Mouse (Mus musculus) liver, postnatal 0 days (tissue): ENCODE measurements around the gene Hsfy2. TPM values are rescaled to one million over a fixed set of nuclear protein-coding genes. Genes with fewer than 3 reads are reported as not detected.

ENCODE experiments used
- ATAC-seq: fragments of 200-750 bp; cut with Nextera tagmentation; 2 replicates; pipeline ENCODE4 v1.8.0; 2017; ENCODE audit warnings: mild to moderate bottlenecking, moderate library complexity
- DNase-seq: peaks from one replicate; pipeline ENCODE4 v3.0.0-alpha.2; 2016
- H3K27ac ChIP-seq: fragments of 300-500 bp; sonication (generic); 2 replicates; pipeline ENCODE4 v1.5.1; 2014; ENCODE audit warnings: antibody characterized with exemption, moderate library complexity, mild to moderate bottlenecking, low read depth
- H3K27me3 ChIP-seq: fragments of 300-500 bp; sonication (generic); 2 replicates; pipeline ENCODE4 v1.6.1; 2014; ENCODE audit warnings: low read length, control low read depth, mixed read lengths; ENCODE audit not compliant: insufficient read depth
- H3K36me3 ChIP-seq: fragments of 300-500 bp; sonication (generic); replicated peaks from 2 replicates; pipeline ENCODE4 v1.6.1; 2014; ENCODE audit warnings: mild to moderate bottlenecking, control low read depth, low read length, moderate library complexity, mixed read lengths; ENCODE audit not compliant: insufficient read depth
- H3K4me1 ChIP-seq: fragments of 300-500 bp; sonication (generic); 2 replicates; pipeline ENCODE4 v1.6.1; 2014; ENCODE audit warnings: antibody characterized with exemption, mild to moderate bottlenecking, control low read depth; ENCODE audit not compliant: insufficient read depth
- H3K4me2 ChIP-seq: fragments of 300-500 bp; sonication (generic); 2 replicates; pipeline ENCODE4 v1.6.1; 2014; ENCODE audit warnings: low read depth, mild to moderate bottlenecking, low read length, moderate library complexity, mixed read lengths
- H3K4me3 ChIP-seq: fragments of 300-500 bp; sonication (generic); 2 replicates; pipeline ENCODE4 v1.5.1; 2014; ENCODE audit warnings: low read depth, low read length
- H3K9ac ChIP-seq: fragments of 300-500 bp; sonication (generic); replicated peaks from 2 replicates; pipeline ENCODE4 v1.6.1; 2014; ENCODE audit warnings: mild to moderate bottlenecking, moderate library complexity
- H3K9me3 ChIP-seq: fragments of 300-500 bp; sonication (generic); 2 replicates; pipeline ENCODE4 v1.6.1; 2016; ENCODE audit warnings: mild to moderate bottlenecking, control low read depth, low read length, mixed read lengths
- CTCF ChIP-seq: sonication (generic); IDR thresholded peaks from 2 replicates; pipeline ENCODE4 v1.5.1; 2016; ENCODE audit warnings: antibody characterized with exemption, low read depth
- EP300 ChIP-seq: IDR thresholded peaks from 2 replicates; pipeline ENCODE4 v1.6.1; 2016; ENCODE audit warnings: antibody characterized with exemption, low read depth, mild to moderate bottlenecking
- WGBS: fragments of 180-500 bp; shearing (Covaris S2); extraction: QIAGEN DNeasy Blood & Tissue Kit; methylation state at CpG from one replicate; pipeline ENCODE4 v1.1.7; 2014; ENCODE audit not compliant: insufficient replicate concordance; 5-methylcytosine and 5-hydroxymethylcytosine counted together
- polyA plus RNA-seq: library from polyadenylated mRNA; unstranded; fragments of >200 nt; fragmentation: Nextera tagmentation; extraction: Ambion mirVana; gene quantifications from 2 replicates; pipeline ENCODE4 v1.2.1, GENCODE M21; 2015

The Hsfy2 gene
- polyA plus RNA-seq, 1 experiment from 2014 or later, result not detected

DNA sequence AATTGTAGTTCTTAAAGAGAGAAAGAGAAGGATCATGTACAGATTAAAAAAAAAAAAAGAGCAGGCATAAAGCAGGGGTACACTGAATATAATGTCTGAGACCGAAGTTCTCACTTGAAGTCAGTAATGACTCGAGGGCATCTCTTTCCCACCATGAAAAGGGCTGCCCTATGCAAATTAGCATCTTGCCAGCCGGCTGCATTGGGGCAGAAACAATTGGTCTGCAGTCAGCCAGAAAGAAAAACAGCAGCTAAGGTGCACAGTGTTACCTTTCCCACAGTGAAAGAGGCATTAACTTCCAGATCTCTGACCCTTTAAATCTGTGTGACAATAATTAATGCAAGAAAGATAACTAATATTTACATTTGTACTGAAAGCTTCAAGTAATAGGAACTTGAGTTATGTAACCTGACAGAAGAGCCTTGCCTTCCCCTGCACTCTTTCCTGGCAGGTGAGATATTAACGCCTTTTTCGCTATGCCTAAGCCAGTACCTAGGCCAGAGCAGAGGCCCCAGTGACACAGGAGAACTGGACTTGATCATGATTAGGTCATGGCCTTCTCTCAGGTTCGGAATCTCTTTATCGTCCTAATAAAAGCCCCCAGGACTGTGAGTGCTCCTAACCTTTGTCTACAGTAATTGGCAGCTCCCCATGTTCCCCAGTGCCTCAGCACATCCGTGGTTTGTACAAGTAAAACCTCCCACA, 34.2 kb upstream of the Hsfy2 start:
- TF ChIP-seq EP300 (no peak), CTCF (no peak)
- Histone ChIP-seq H3K36me3 (no peaks in the 10 kb centered on the region), H3K27me3 (no peaks in the 10 kb centered on the region), H3K4me1 (no peaks in the 10 kb centered on the region), H3K9me3 (no peaks in the 10 kb centered on the region), H3K4me2 (no peak overlapping the region), H3K27ac (no peak overlapping the region), H3K4me3 (no peak overlapping the region), H3K9ac (no peak overlapping the region)
- WGBS, result 50% methylated on average over 8 of the region's 8 CpGs
- no peak for DNase-seq
- no peak for ATAC-seq

GRCm38 (mm10) chr1:56670509-56670908, 33.3 kb upstream of the Hsfy2 start:
- no peak overlapping the region for H3K4me2 ChIP-seq
- no peaks in the 10 kb centered on the region for H3K4me1 ChIP-seq
- no peak for DNase-seq
- ATAC-seq, result no peak
- H3K9me3 ChIP-seq, result no peaks in the 10 kb centered on the region
- H3K36me3 ChIP-seq, result no peaks in the 10 kb centered on the region
- H3K9ac ChIP-seq, result no peak overlapping the region
- 67% methylated on average over 5 of the region's 5 CpGs for WGBS
- TF ChIP-seq CTCF (no peak), EP300 (no peak)
- no peak overlapping the region for H3K27ac ChIP-seq
- no peaks in the 10 kb centered on the region for H3K27me3 ChIP-seq
- no peak overlapping the region for H3K4me3 ChIP-seq

- Histone ChIP-seq H3K9ac (no peak overlapping the region), H3K36me3 (no peaks in the 10 kb centered on the region), H3K4me3 (no peak overlapping the region), H3K4me1 (no peaks in the 10 kb centered on the region), H3K9me3 (no peaks in the 10 kb centered on the region), H3K27ac (no peak overlapping the region), H3K27me3 (no peaks in the 10 kb centered on the region), H3K4me2 (no peak overlapping the region)
- ATAC-seq, result no peak
- TF ChIP-seq CTCF (no peak), EP300 (no peak)
- WGBS, result 69% methylated on average over 3 of the region's 3 CpGs
- no peak for DNase-seq
Observed at GRCm38 (mm10) chr1:56664606-56665005, 27.4 kb upstream of the Hsfy2 start.

GRCm38 (mm10) chr1:56626824-56627223, 10.4 kb downstream of the Hsfy2 start:
- H3K9me3 ChIP-seq, result no peaks in the 10 kb centered on the region
- no peak overlapping the region for H3K4me2 ChIP-seq
- H3K4me3 ChIP-seq, result no peak overlapping the region
- H3K36me3 ChIP-seq, result no peaks in the 10 kb centered on the region
- ATAC-seq (no peak), DNase-seq (no peak)
- WGBS, result 69% methylated on average over 7 of the region's 7 CpGs
- no peaks in the 10 kb centered on the region for H3K27me3 ChIP-seq
- TF ChIP-seq EP300 (no peak), CTCF (no peak)
- no peaks in the 10 kb centered on the region for H3K4me1 ChIP-seq
- no peak overlapping the region for H3K27ac ChIP-seq
- no peak overlapping the region for H3K9ac ChIP-seq

DNA sequence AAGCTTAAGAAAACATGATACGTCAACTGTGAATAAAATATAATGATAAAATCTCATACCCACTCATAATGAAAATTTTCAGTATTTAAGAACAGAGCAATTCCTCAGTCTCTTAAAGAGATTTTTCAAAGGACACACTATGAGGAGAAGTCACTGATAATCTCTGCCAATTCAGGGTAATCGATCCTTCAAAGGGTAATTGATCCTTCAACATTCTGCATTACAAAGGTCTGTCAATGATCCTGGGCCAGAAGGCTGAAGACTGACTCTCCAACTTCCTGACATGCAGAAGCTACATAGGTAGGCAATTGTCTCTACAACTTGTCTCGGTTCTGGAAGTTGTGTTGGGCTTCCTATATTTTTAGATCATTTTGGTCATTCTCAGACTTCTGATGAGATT, 12.9 kb downstream of the Hsfy2 start:
- 72% methylated on average over 3 of the region's 3 CpGs for WGBS
- no peak for DNase-seq
- no peak for ATAC-seq

DNA sequence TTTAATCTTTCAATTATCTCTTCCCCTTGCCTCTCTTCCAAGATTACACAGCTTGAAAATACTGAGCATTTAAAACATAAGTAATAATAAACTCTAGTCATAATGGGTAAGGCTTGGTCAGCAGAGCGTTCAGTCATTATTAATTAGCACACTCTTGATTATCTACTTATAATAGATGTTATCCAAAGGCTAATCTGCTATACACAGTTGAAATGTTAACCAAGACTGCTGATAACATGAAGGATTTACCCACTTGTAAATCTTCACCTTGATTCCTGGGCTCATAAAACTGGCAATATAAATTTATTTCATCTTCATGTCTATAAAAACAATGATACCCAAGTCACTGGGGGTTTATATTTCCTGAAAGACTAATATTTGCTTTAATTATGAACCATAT, 24.9 kb downstream of the Hsfy2 start:
- H3K27ac ChIP-seq, result no peak overlapping the region
- H3K36me3 ChIP-seq, result no peaks in the 10 kb centered on the region
- H3K4me2 ChIP-seq, result no peak overlapping the region
- TF ChIP-seq EP300 (no peak), CTCF (no peak)
- H3K4me3 ChIP-seq, result no peak overlapping the region
- ATAC-seq (no peak), DNase-seq (no peak)
- H3K4me1 ChIP-seq, result no peaks in the 10 kb centered on the region
- no peaks in the 10 kb centered on the region for H3K9me3 ChIP-seq
- H3K9ac ChIP-seq, result no peak overlapping the region
- WGBS, result 85% methylated on average over 1 of the region's 1 CpGs
- H3K27me3 ChIP-seq, result no peaks in the 10 kb centered on the region

More for the DNA sequence above, 12.9 kb downstream of the Hsfy2 start:
- no peak overlapping the region for H3K4me3 ChIP-seq
- no peak for TF ChIP-seq CTCF
- no peak for TF ChIP-seq EP300
- no peaks in the 10 kb centered on the region for H3K4me1 ChIP-seq
- no peak overlapping the region for H3K27ac ChIP-seq
- H3K9ac ChIP-seq, result no peak overlapping the region
- no peaks in the 10 kb centered on the region for H3K9me3 ChIP-seq
- no peaks in the 10 kb centered on the region for H3K36me3 ChIP-seq
- no peaks in the 10 kb centered on the region for H3K27me3 ChIP-seq
- H3K4me2 ChIP-seq, result no peak overlapping the region
